Mouse (Mus musculus) CH12.LX (cell line): ENCODE measurements at regions not wholly inside any gene's neighbourhood (a gene's known extent, or its start where the extent isn't known, plus 50 kb on each side); places are given as distances from the start of the nearest gene placed in this dataset.

Experiments
- DNase-seq: peaks from one replicate; pipeline ENCODE4 v3.0.0-alpha.2; 2013; ENCODE audit errors: extremely low read depth
- H3K27ac ChIP-seq: 2 replicates; pipeline ENCODE4 v1.5.1; 2012; ENCODE audit warnings: low read depth, mild to moderate bottlenecking, control low read depth, moderate library complexity; ENCODE audit not compliant: insufficient read depth
- H3K27me3 ChIP-seq: replicated peaks from 2 replicates; pipeline ENCODE3; 2012; ENCODE audit warnings: inconsistent platforms
- H3K36me3 ChIP-seq, 2 experiments: replicated peaks in 1 of 2; 2 replicates each; pipeline versions ENCODE3 to v1.6.1; 2012; ENCODE audit warnings: inconsistent platforms in 1 of 2, low read length in 1 of 2, mild to moderate bottlenecking in 1 of 2, mixed read lengths in 1 of 2, moderate library complexity in 1 of 2; ENCODE audit not compliant: control insufficient read depth in 1 of 2, insufficient read depth in 1 of 2
- H3K4me1 ChIP-seq, 2 experiments: 2 replicates each; pipeline ENCODE4 v1.6.1; 2012; ENCODE audit warnings: inconsistent platforms in 1 of 2, moderate library complexity in 1 of 2; ENCODE audit not compliant: insufficient read depth in 2 of 2, control insufficient read depth in 1 of 2
- H3K4me2 ChIP-seq: 2 replicates; pipeline ENCODE4 v1.6.1; 2012; ENCODE audit warnings: low read depth, mild to moderate bottlenecking, control low read depth; ENCODE audit not compliant: poor library complexity, insufficient read depth, severe bottlenecking
- H3K4me3 ChIP-seq, 3 experiments: fragments of 150-350 bp in 1 of 3; sonication (generic) in 1 of 3; replicated peaks in 1 of 3; 2 replicates each; pipeline versions ENCODE3 to v1.5.1; 2011 to 2012; ENCODE audit warnings: low read depth in 2 of 3, low read length in 2 of 3, mild to moderate bottlenecking in 2 of 3, moderate library complexity in 2 of 3, control low read depth in 1 of 3, improper control_type of control experiment in 1 of 3, inconsistent platforms in 1 of 3, mixed read lengths in 1 of 3; ENCODE audit not compliant: poor library complexity in 1 of 3
- H3K79me2 ChIP-seq: replicated peaks from 2 replicates; pipeline ENCODE4 v1.6.1; 2012; ENCODE audit warnings: mild to moderate bottlenecking, moderate library complexity; ENCODE audit not compliant: control insufficient read depth, poor library complexity, insufficient read depth, severe bottlenecking; ENCODE audit errors: extremely low read depth
- H3K9ac ChIP-seq: 2 replicates; pipeline ENCODE4 v1.6.1; 2012; ENCODE audit warnings: low read depth, mild to moderate bottlenecking, control low read depth, moderate library complexity; ENCODE audit not compliant: insufficient read depth
- H3K9me3 ChIP-seq: replicated peaks from 2 replicates; pipeline ENCODE3; 2012; ENCODE audit warnings: low read length, inconsistent platforms, mixed read lengths
- BHLHE40 ChIP-seq: IDR thresholded peaks from 2 replicates; pipeline ENCODE4 v1.6.1; 2011; ENCODE audit warnings: mild to moderate bottlenecking, low read depth, low read length, improper control_type of control experiment
- CHD2 ChIP-seq: IDR thresholded peaks from 2 replicates; pipeline ENCODE4 v1.6.1; 2011; ENCODE audit warnings: low read length, improper control_type of control experiment
- CTCF ChIP-seq, 2 experiments: IDR thresholded peaks in 1 of 2; conservative IDR thresholded peaks in 1 of 2; 2 replicates each; pipeline ENCODE4 v1.5.1; 2011 to 2012; ENCODE audit warnings: low read depth in 2 of 2, low read length in 2 of 2, improper control_type of control experiment in 1 of 2, inconsistent platforms in 1 of 2, mild to moderate bottlenecking in 1 of 2, moderate library complexity in 1 of 2
- E2F4 ChIP-seq: IDR thresholded peaks from 2 replicates; pipeline ENCODE4 v1.6.1; 2011; ENCODE audit warnings: low read depth, low read length, improper control_type of control experiment; ENCODE audit not compliant: insufficient replicate concordance
- ETS1 ChIP-seq: conservative IDR thresholded peaks from 2 replicates; pipeline ENCODE4 v1.6.1; 2012; ENCODE audit warnings: low read depth, mild to moderate bottlenecking, inconsistent platforms, low read length, improper control_type of control experiment, moderate library complexity
- GABPA ChIP-seq: IDR thresholded peaks from 2 replicates; pipeline ENCODE4 v1.6.1; 2012; ENCODE audit warnings: low read depth, low read length, improper control_type of control experiment, inconsistent platforms; ENCODE audit not compliant: insufficient replicate concordance
- JUN ChIP-seq: IDR thresholded peaks from 2 replicates; pipeline ENCODE4 v1.6.1; 2011; ENCODE audit warnings: low read depth, mild to moderate bottlenecking, low read length, improper control_type of control experiment, moderate library complexity; ENCODE audit not compliant: insufficient read depth
- JUND ChIP-seq: conservative IDR thresholded peaks from 2 replicates; pipeline ENCODE4 v1.6.1; 2011; ENCODE audit warnings: low read depth, low read length, improper control_type of control experiment
- KAT2A ChIP-seq: IDR thresholded peaks from 2 replicates; pipeline ENCODE4 v1.6.1; 2012; ENCODE audit warnings: low read length, improper control_type of control experiment, inconsistent platforms; ENCODE audit not compliant: insufficient replicate concordance
- MAFK ChIP-seq: IDR thresholded peaks from 2 replicates; pipeline ENCODE4 v1.6.1; 2011; ENCODE audit warnings: low read length, improper control_type of control experiment; ENCODE audit not compliant: insufficient replicate concordance
- MAX ChIP-seq: IDR thresholded peaks from 2 replicates; pipeline ENCODE4 v1.6.1; 2011; ENCODE audit warnings: low read length, improper control_type of control experiment
- MAZ ChIP-seq: IDR thresholded peaks from 2 replicates; pipeline ENCODE4 v1.6.1; 2012; ENCODE audit warnings: low read depth, mild to moderate bottlenecking, inconsistent platforms, low read length, improper control_type of control experiment, moderate library complexity
- MEF2A ChIP-seq: IDR thresholded peaks from 2 replicates; pipeline ENCODE4 v1.6.1; 2014; ENCODE audit warnings: low read depth, mild to moderate bottlenecking, inconsistent platforms, low read length, improper control_type of control experiment, borderline replicate concordance
- MXI1 ChIP-seq: IDR thresholded peaks from 2 replicates; pipeline ENCODE4 v1.6.1; 2011; ENCODE audit warnings: mild to moderate bottlenecking, low read depth, low read length, improper control_type of control experiment
- NELFE ChIP-seq: IDR thresholded peaks from 2 replicates; pipeline ENCODE4 v1.6.1; 2011; ENCODE audit warnings: low read depth, low read length, improper control_type of control experiment
- NRF1 ChIP-seq: IDR thresholded peaks from 2 replicates; pipeline ENCODE4 v1.6.1; 2014; ENCODE audit warnings: low read depth, mild to moderate bottlenecking, inconsistent platforms, low read length, improper control_type of control experiment, moderate library complexity
- PAX5 ChIP-seq: IDR thresholded peaks from 2 replicates; pipeline ENCODE4 v1.6.1; 2012; ENCODE audit warnings: low read length, inconsistent platforms, mixed read lengths
- POLR2AphosphoS2 ChIP-seq: IDR thresholded peaks from 2 replicates; pipeline ENCODE4 v1.6.1; 2011; ENCODE audit warnings: low read depth, low read length, improper control_type of control experiment
- SIN3A ChIP-seq: IDR thresholded peaks from 2 replicates; pipeline ENCODE4 v1.6.1; 2012; ENCODE audit warnings: low read length, improper control_type of control experiment, inconsistent platforms
- TBP ChIP-seq: conservative IDR thresholded peaks from 2 replicates; pipeline ENCODE4 v1.6.1; 2011; ENCODE audit warnings: low read depth, low read length, improper control_type of control experiment
- UBTF ChIP-seq: IDR thresholded peaks from 2 replicates; pipeline ENCODE4 v1.6.1; 2012; ENCODE audit warnings: low read depth, mild to moderate bottlenecking, inconsistent platforms, low read length, improper control_type of control experiment, moderate library complexity
- USF1 ChIP-seq: IDR thresholded peaks from 2 replicates; pipeline ENCODE4 v1.6.1; 2014; ENCODE audit warnings: low read depth, mild to moderate bottlenecking, inconsistent platforms, low read length, improper control_type of control experiment
- USF2 ChIP-seq: conservative IDR thresholded peaks from 2 replicates; pipeline ENCODE4 v1.6.1; 2011; ENCODE audit warnings: low read depth, low read length, improper control_type of control experiment
- ZC3H11A ChIP-seq: IDR thresholded peaks from 2 replicates; pipeline ENCODE4 v1.6.1; 2012; ENCODE audit warnings: low read depth, mild to moderate bottlenecking, inconsistent platforms, low read length, improper control_type of control experiment
- ZKSCAN1 ChIP-seq: IDR thresholded peaks from 2 replicates; pipeline ENCODE4 v1.6.1; 2012; ENCODE audit warnings: low read depth, inconsistent platforms, low read length, improper control_type of control experiment, borderline replicate concordance
- ZNF384 ChIP-seq: IDR thresholded peaks from 2 replicates; pipeline ENCODE4 v1.6.1; 2012; ENCODE audit warnings: low read depth, low read length, improper control_type of control experiment, inconsistent platforms
- dilution Hi-C: fragments of 300-500 bp; cut with MboI; formaldehyde crosslinking; loops from 2 replicates; pipeline ENCODE4 v1.14.3; 2020; ENCODE audit warnings: low sequenced_read_pairs; ENCODE audit not compliant: extremely low pct_unique_long_range_greater_than_20kb, extremely low pct_ligation_motif_present
- in situ Hi-C: fragments of 300-500 bp; cut with MboI; formaldehyde crosslinking; loops from 3 replicates; pipeline ENCODE4 v1.14.3; 2019; ENCODE audit warnings: low sequenced_read_pairs, low pct_ligation_motif_present, low pct_unique_long_range_greater_than_20kb, mixed read lengths

GRCm38 (mm10) chr9:117710966-117711365, 81.3 kb upstream of the Rbms3 start:
- in situ Hi-C loops, result no loop called here
- H3K9me3 ChIP-seq, result peaks cover 91% of the 10 kb centered on the region

GRCm38 (mm10) chr9:117709677-117710076, 80.0 kb upstream of the Rbms3 start:
- Histone ChIP-seq H3K4me1 (no peaks in the 10 kb centered on the region), H3K79me2 (no peaks in the 10 kb centered on the region), H3K27ac (no peak overlapping the region), H3K9me3 (peaks cover 86% of the 10 kb centered on the region), H3K4me2 (no peak overlapping the region), H3K36me3 (no peaks in the 10 kb centered on the region), H3K9ac (no peak overlapping the region), H3K4me3 (no peak overlapping the region), H3K27me3 (no peaks in the 10 kb centered on the region)
- in situ Hi-C loops (no loop called here), dilution Hi-C loops (no loop called here)
- no peak for DNase-seq
- TF ChIP-seq JUN (no peak), BHLHE40 (no peak), CHD2 (no peak), USF1 (no peak), MXI1 (no peak), ZKSCAN1 (no peak), MEF2A (no peak), NELFE (no peak), UBTF (no peak), POLR2AphosphoS2 (no peak), TBP (no peak), MAX (no peak), ZNF384 (no peak), ETS1 (no peak), PAX5 (no peak), ZC3H11A (no peak)

More at GRCm38 (mm10) chr9:117710966-117711365, 81.3 kb upstream of the Rbms3 start:
- Histone ChIP-seq H3K79me2 (no peaks in the 10 kb centered on the region), H3K4me3 (no peak overlapping the region), H3K27ac (no peak overlapping the region), H3K9ac (no peak overlapping the region), H3K4me1 (no peaks in the 10 kb centered on the region), H3K4me2 (no peak overlapping the region), H3K27me3 (no peaks in the 10 kb centered on the region), H3K36me3 (no peaks in the 10 kb centered on the region)
- no peak for DNase-seq
- dilution Hi-C loops, result no loop called here
- TF ChIP-seq ZC3H11A (no peak), JUND (no peak), MAZ (no peak), KAT2A (no peak), SIN3A (no peak), MAX (no peak), POLR2AphosphoS2 (no peak), CTCF (conservative IDR thresholded peaks at IDR 0.05 in 1 of 2, IDR thresholded peaks at IDR 0.05 in 1 of 2; ENCODE audit: low read depth in 2 of 2, low read length in 2 of 2) (no peak), E2F4 (no peak), GABPA (no peak), USF2 (no peak), NRF1 (no peak), MAFK (no peak)
